Mouse (Mus musculus) adrenal gland, adult 2 months (tissue): ENCODE data around the gene Tmem176a. TPM values are rescaled to one million over a fixed set of nuclear protein-coding genes. Genes with fewer than 3 reads are reported as not detected.

Experiments used
- DNase-seq: peaks from one replicate; pipeline ENCODE4 v3.0.0; 2021
- polyA plus RNA-seq: library from polyadenylated mRNA; depleted of rRNA; stranded (reverse); fragments of >200 nt; gene quantifications from 2 replicates; pipeline ENCODE4 v1.2.3, GENCODE M21; 2012; rRNA removed
- total RNA-seq, 2 experiments: library from RNA; stranded (reverse); gene quantifications; 2 replicates each; pipeline ENCODE4 v1.2.3; 2021

Gene Tmem176a
- total and polyA plus RNA-seq, 3 experiments, result 303 to 406 (median 381) TPM

- DNase-seq, result no peak
Measured at GRCm38 (mm10) chr6:48894938-48895818, 54.5 kb downstream of the Tmem176a start.

- DNase-seq, result no peak
Measured at GRCm38 (mm10) chr6:48895941-48896340, 55.2 kb downstream of the Tmem176a start.

Other genes starting within 250 kb of the Tmem176a start
- gene Repin1, start 247.0 kb upstream of the Tmem176a start, total RNA-seq, result 10 to 100 TPM; 55.6 to 67.5 TPM
- gene Repin1, start 247.0 kb upstream of the Tmem176a start, polyA plus RNA-seq, result 127 and 152 TPM in 2 replicates
- not detected for gene Gm44965, start 247.0 kb upstream of the Tmem176a start, total RNA-seq
- gene Gm44965, start 247.0 kb upstream of the Tmem176a start, polyA plus RNA-seq, result not detected in 2 replicates
- 1 to 10 TPM; 7.4 to 8.7 TPM for gene Zfp775, start 238.9 kb upstream of the Tmem176a start, total RNA-seq
- 14.8 and 16.8 TPM in 2 replicates for gene Zfp775, start 238.9 kb upstream of the Tmem176a start, polyA plus RNA-seq
- 1 to 10 TPM; 1.9 to 2.0 TPM for gene AI854703, start 214.2 kb upstream of the Tmem176a start, total RNA-seq
- gene AI854703, start 214.2 kb upstream of the Tmem176a start, polyA plus RNA-seq, result 6.0 and 7.6 TPM in 2 replicates
- gene Gimap8, start 193.7 kb upstream of the Tmem176a start, total RNA-seq, result 10 to 100 TPM in 1 of 2 experiments, 1 to 10 TPM in 1; 7.8 to 12.6 TPM
- gene Gimap8, start 193.7 kb upstream of the Tmem176a start, polyA plus RNA-seq, result 1.2 and 1.5 TPM in 2 replicates
- gene Gimap9, start 164.8 kb upstream of the Tmem176a start, total RNA-seq, result 1 to 10 TPM; 3.6 to 5.9 TPM
- 0.34 and 0.49 TPM in 2 replicates for gene Gimap9, start 164.8 kb upstream of the Tmem176a start, polyA plus RNA-seq
- gene Gimap4, start 156.4 kb upstream of the Tmem176a start, total RNA-seq, result 10 to 100 TPM; 40.3 to 50.9 TPM
- gene Gimap4, start 156.4 kb upstream of the Tmem176a start, polyA plus RNA-seq, result 7.8 and 8.2 TPM in 2 replicates
- 10 to 100 TPM; 50.7 to 66.4 TPM for gene Gimap6, start 132.7 kb upstream of the Tmem176a start, total RNA-seq
- 4.5 and 4.9 TPM in 2 replicates for gene Gimap6, start 132.7 kb upstream of the Tmem176a start, polyA plus RNA-seq
- 10 to 100 TPM in 1 of 2 experiments, 1 to 10 TPM in 1; 6.9 to 11.5 TPM for gene Gm28053, start 122.3 kb upstream of the Tmem176a start, total RNA-seq
- not detected in 2 replicates for gene Gm28053, start 122.3 kb upstream of the Tmem176a start, polyA plus RNA-seq
- under 1 TPM; 0.37 to 0.66 TPM for gene Gimap7, start 122.3 kb upstream of the Tmem176a start, total RNA-seq
- gene Gimap7, start 122.3 kb upstream of the Tmem176a start, polyA plus RNA-seq, result 0.08 TPM in 1 of 2 replicates, not detected in the other
- 10 to 100 TPM in 1 of 2 experiments, 1 to 10 TPM in 1; 7.9 to 12.0 TPM for gene Gimap1, start 101.9 kb upstream of the Tmem176a start, total RNA-seq
- 6.5 and 8.2 TPM in 2 replicates for gene Gimap1, start 101.9 kb upstream of the Tmem176a start, polyA plus RNA-seq
- 10 to 100 TPM; 10.5 to 17.1 TPM for gene Gimap5, start 94.7 kb upstream of the Tmem176a start, total RNA-seq
- 10.9 and 14.7 TPM in 2 replicates for gene Gimap5, start 94.7 kb upstream of the Tmem176a start, polyA plus RNA-seq
- gene Gimap3, start 70.1 kb upstream of the Tmem176a start, total RNA-seq, result 10 to 100 TPM in 1 of 2 experiments, 1 to 10 TPM in 1; 5.2 to 10.3 TPM
- 1.5 TPM in 2 replicates for gene Gimap3, start 70.1 kb upstream of the Tmem176a start, polyA plus RNA-seq
- 100 to 1,000 TPM; 608 to 699 TPM for gene Tmem176b, start 577 bp downstream of the Tmem176a start, total RNA-seq
- 591 and 724 TPM in 2 replicates for gene Tmem176b, start 577 bp downstream of the Tmem176a start, polyA plus RNA-seq
- not detected for gene Aoc1, start 32.0 kb downstream of the Tmem176a start, total RNA-seq
- not detected in 2 replicates for gene Aoc1, start 32.0 kb downstream of the Tmem176a start, polyA plus RNA-seq
- not detected for gene 1600015I10Rik, start 89.0 kb downstream of the Tmem176a start, total RNA-seq
- gene 1600015I10Rik, start 89.0 kb downstream of the Tmem176a start, polyA plus RNA-seq, result not detected in 2 replicates
- not detected for gene Doxl2, start 134.0 kb downstream of the Tmem176a start, total RNA-seq
- not detected in 2 replicates for gene Doxl2, start 134.0 kb downstream of the Tmem176a start, polyA plus RNA-seq
- not detected for gene Svs1, start 145.9 kb downstream of the Tmem176a start, total RNA-seq
- gene Svs1, start 145.9 kb downstream of the Tmem176a start, polyA plus RNA-seq, result not detected in 2 replicates
- under 1 TPM; 0.79 to 0.86 TPM for gene Gpnmb, start 195.6 kb downstream of the Tmem176a start, total RNA-seq
- gene Gpnmb, start 195.6 kb downstream of the Tmem176a start, polyA plus RNA-seq, result 0.65 and 1.3 TPM in 2 replicates
- 10 to 100 TPM; 35.4 to 42.3 TPM for gene Malsu1, start 232.9 kb downstream of the Tmem176a start, total RNA-seq
- 30.6 and 55.1 TPM in 2 replicates for gene Malsu1, start 232.9 kb downstream of the Tmem176a start, polyA plus RNA-seq